Mouse (Mus musculus) ZHBTc4 (cell line): Measurements from ENCODE around the gene Yjefn3.
"Not testable (repeated sequence)": the region's sequence is repeated elsewhere in the genome, so short reads cannot be mapped to it uniquely, and the experiment has no call there.

ENCODE experiments used
- DNase-seq: peaks from one replicate; pipeline ENCODE4 v3.0.0-alpha.2; 2011; ENCODE audit warnings: low read depth, low spot score

Yjefn3 gene

DNA sequence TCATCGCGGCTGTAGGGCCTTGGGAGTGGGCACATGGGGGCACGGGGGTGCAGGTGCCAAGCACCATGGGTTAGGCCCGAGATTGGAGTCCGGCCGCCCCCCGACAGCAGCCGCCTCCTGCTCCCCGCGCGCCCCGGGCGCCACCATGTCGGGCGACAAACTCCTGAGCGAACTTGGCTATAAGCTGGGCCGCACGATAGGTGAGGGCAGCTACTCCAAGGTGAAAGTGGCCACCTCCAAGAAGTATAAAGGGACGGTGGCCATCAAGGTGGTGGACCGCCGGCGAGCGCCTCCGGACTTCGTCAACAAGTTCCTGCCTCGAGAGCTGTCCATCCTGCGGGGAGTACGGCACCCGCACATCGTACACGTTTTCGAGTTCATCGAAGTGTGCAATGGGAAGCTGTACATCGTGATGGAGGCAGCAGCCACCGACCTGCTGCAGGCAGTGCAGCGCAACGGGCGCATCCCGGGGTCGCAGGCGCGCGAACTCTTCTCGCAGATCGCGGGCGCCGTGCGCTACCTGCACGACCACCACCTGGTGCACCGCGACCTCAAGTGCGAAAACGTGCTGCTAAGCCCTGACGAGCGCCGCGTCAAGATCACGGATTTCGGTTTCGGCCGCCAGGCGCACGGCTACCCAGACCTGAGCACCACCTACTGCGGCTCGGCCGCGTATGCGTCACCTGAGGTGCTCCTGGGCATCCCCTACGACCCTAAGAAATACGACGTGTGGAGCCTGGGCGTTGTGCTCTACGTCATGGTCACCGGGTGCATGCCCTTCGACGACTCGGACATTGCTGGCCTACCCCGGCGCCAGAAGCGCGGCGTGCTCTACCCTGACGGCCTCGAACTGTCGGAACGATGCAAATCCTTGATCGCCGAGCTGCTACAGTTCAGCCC is at the start of gene Yjefn3, which contains the start of the genes Tssk6 and Ndufa13:
Gene Yjefn3 (minus strand): TSS at position 550 of the 900 bp plus-strand sequence.
Gene Tssk6 (plus strand): TSS at position 22 of the 900 bp plus-strand sequence.
Gene Ndufa13 (minus strand): TSS at position 396 of the 900 bp plus-strand sequence.
- peak; percentile 72 for DNase-seq

- DNase-seq, result no peak
Observed at GRCm38 (mm10) chr8:69950300-69950699, 47.8 kb upstream of the Yjefn3 start.

DNA sequence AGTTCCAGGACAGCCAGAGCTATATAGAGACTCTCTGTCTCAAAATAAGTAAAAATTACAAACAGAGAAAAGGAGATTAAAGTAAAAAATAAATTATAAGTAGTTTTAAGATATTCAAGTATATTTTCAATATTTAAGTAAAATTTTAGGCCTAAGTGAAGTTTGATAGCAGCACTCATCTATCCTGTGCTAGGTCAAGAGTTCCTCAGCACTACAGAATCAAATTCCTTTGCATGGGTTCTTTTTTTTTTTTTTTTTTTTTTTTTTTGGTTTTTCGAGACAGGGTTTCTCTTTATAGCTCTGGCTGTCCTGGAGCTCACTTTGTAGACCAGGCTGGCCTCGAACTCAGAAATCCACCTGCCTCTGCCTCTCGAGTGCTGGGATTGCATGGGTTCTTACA is 40.0 kb upstream of the Yjefn3 start:
- not testable (repeated sequence) for DNase-seq

DNA sequence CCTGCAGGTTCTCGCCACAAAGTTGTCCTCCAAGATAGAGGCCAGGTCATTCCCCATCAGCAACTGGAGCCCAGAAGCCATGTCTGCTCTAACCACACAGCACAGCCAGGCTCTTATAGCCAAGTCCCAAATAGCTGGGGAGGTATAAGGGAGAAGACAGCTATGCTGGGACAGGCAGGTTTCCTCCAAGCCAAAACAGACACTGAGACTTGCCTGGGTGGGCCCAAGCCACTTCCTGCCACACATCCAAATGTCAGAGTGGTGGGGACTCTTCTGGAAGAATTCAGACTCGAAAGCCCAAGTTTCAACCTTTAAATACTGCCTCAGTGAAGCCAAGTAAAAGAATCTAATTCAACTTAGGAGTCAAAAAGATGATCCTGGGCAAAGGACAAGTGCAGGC is 37.9 kb upstream of the Yjefn3 start:
- DNase-seq, result no peak

DNA sequence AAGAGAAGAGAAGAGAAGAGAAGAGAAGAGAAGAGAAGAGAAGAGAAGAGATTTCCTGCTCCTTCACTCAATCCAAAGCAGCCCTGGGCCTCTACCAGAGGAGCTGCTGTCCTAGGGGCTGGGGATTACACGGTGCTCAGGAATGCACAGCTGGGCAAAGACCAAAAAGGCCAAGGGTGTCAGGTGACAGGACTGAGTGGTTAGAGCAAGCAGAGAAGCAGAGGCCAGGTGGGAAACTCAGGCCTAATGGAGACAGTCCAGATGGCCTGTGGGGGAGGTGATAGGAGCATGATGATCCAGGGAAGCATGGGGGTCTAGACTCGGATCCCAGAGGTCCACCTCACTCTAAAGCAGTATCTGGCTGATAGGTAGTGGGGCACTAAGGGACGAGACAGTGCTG is 37.1 kb upstream of the Yjefn3 start:
- DNase-seq, result peak; percentile 62

DNA sequence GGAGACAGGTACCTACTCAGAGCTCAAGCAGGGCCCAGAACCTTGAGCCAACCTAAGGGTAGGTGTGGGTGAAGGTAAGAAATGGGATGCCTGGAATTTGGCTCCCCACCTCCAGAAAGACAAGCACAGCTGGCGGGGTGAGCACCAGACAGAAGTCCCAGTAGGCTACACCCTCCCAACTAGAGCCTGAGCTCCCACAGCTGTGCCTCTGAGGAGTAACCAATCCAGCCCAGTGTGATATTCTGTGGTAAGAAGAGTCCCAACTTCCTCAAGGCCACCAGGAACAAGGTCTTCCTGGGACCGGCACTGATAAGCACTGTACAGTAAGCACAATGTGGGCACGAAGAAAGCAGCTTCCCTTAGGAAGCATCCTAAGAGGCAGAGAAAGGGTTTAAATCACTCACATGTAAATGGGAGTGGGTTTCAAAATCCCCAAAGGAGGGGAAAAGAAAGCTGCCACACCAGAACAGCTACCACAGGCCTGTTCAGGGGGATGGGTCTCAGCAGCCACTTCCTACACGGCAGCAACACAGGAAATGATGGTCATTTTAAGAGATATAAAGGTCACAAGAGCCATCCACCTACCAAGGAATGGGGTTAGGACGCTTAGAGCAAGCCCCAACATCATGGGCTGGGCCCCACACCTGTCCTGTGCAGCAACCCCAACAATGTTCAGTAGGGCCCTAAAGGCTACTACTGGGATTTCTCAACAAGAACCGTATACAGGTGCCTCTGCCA is 35.9 kb upstream of the Yjefn3 start:
- DNase-seq, result peak; percentile 47

- DNase-seq, result no peak
Observed at GRCm38 (mm10) chr8:69937466-69937865, 35.0 kb upstream of the Yjefn3 start.

GRCm38 (mm10) chr8:69936050-69936794 is 33.7 kb upstream of the Yjefn3 start:
- peak; percentile 99 for DNase-seq

DNA sequence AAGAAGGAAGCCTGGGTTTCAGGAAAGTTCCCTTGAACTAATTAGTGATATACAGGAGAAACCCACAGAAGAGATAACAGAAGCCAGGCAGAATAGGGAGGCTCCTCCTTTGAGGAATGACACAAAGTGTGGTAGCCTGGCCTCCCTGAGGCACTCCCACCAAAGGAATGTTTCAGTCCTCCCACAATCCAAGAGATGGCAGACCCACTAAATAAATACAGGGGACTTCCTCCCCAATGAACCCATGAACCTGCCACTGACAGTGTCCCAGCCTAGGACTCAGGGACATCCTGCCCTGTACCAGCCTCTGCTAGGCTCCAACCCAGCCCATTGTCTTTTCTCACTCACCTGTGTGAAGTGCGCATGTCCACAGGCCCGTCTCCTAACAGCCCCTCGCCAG is 32.9 kb upstream of the Yjefn3 start:
- peak; percentile 82 for DNase-seq

GRCm38 (mm10) chr8:69934582-69934981 is 32.1 kb upstream of the Yjefn3 start:
- DNase-seq, result no peak

DNA sequence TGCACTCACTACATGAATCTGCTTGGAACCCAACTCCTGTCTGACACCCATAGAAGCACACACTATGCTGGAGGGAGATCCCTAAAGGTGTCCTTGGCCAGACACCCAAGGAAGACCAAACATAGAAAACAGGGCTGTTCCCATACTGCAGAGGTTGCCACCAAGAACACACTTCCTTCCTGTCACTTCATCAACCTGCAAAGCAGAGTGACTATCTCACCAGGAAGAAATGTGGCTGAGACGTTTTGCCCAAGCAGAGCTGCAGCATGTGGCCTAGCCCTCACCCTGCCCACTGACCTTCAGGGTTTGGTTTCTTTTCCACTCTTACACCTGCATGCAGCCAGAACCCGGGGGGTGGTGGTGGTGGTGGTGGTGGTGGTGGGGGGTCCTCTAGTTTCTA is 31.3 kb upstream of the Yjefn3 start:
- DNase-seq, result no peak

- no peak for DNase-seq
Observed at GRCm38 (mm10) chr8:69926901-69927300, 24.4 kb upstream of the Yjefn3 start.

DNA sequence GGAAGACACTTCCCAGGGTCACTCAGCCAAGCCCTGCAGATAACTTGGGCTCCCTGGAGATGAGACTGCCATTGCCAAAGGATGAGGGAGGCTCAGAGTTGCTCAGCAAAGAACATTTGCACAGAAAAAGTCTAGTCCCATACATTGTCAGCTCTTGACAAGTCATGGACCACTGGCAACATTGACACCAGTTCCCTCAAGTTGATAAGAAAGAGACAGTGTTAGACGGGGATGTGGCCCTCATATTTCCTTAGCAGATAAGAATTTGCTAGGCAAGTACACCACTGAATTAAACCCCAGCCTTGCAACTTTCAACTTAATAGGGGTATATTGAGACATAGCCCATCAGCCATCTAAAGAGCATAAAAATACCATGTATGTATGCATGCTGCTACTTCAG is 21.5 kb upstream of the Yjefn3 start:
- no peak for DNase-seq

DNA sequence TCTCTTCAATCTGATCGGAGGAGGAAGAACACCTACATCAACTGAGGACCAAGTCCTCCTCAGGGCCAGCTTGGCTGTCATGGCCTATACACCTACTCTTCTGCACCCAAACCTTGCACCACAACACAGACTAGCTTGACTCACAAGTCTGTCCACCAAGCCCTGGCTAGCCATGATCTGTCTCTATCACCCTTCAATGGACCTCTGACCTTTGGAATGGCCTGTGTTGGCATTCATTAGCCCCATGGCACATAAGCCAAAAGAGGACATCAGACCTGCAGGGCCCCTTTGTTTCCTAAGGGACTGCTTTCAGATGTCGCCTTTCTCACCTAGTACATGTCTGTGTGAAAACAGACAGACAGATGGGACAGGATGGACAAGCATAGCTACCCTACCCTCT is 18.6 kb upstream of the Yjefn3 start:
- DNase-seq, result no peak

- DNase-seq, result peak; percentile 97
Observed at GRCm38 (mm10) chr8:69919876-69920662, 17.6 kb upstream of the Yjefn3 start.

DNA sequence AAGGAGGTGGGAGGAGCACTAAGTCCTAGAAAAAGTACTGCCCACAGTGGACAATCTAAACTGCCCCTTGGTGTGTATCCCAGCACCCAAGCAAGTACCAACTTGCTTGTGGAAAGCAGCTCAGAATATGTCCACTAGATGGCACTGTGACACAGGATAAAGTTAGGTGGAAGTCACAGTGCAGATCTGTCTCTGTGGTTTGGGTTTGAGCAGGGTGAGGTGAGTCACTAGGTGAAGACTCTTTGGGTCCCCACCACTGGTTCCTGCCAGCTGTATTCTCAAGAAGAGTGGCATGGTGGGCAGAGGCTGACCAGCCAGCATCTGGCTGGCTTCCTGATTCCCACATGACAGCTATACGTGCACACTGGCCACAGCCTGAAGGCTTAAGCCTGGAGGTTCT is 16.5 kb upstream of the Yjefn3 start:
- DNase-seq, result peak; percentile 93

- no peak for DNase-seq
Observed at GRCm38 (mm10) chr8:69918506-69918905, 16.0 kb upstream of the Yjefn3 start.

DNA sequence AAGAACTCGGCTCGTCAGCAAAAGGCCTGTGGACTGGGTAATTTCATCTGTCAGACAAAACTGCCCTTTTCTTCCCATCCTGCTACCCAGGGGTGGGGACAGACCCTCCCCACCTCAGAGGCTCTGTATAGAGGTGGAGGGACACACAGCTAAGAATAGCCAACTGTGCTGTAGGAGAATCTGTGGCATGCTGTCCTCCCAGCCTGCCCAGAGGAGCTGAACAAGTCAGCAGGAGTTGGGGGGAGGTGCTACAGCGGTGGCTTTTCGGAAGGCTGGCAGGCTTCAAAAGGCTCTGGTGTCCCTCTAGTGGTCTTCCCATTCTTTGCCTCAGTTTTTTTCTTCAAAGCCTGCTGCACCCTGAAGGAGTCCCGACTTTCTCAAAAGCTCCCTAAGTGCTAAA is 13.2 kb upstream of the Yjefn3 start:
- peak; percentile 70 for DNase-seq

- DNase-seq, result no peak
Observed at GRCm38 (mm10) chr8:69914526-69914925, 12.0 kb upstream of the Yjefn3 start.

GRCm38 (mm10) chr8:69912478-69913074 is 10.1 kb upstream of the Yjefn3 start:
- no peak for DNase-seq

- no peak for DNase-seq
Observed at GRCm38 (mm10) chr8:69911917-69912316, 9.4 kb upstream of the Yjefn3 start.
